16 mouse cellular contexts compared by ENCODE assay signal in the genomic region with DNA sequence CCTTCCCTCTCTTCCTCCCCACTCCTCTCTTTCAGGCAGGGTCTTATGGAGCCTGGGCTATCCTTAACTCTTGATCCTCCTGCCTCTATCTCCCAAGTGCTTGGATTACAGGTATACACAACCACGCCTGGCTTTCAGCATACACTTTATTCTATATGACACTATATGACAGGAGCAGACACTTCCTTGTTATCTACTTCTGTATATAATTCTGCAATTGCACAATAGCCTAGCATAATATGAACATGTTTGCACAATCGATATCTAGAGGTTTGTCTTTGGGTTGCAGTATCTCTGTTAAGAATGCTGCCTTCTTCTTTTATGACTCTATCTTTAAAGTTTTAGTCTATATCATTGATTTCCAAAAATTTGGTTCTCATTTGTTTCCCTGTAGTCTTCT.
"Had no signal": no experiment of that assay in that cellular context is flagged by ENCODE, and none has a peak within 500 bp of the region (broad histone marks: within the 10 kb centered on the region; RNA-seq: fewer than 3 reads in every experiment).

No protein-coding gene starts in this region.

- H3K4me1 ChIP-seq: stomach, embryonic 15.5 days had no signal

- H3K9me3 ChIP-seq: neural tube, embryonic 13.5 days; neural tube, embryonic 15.5 days; stomach, embryonic 15.5 days had no signal

- H3K9ac ChIP-seq: neural tube, embryonic 13.5 days; neural tube, embryonic 15.5 days; stomach, embryonic 15.5 days had no signal

- DNase-seq: retina, postnatal 1 day; right cerebral cortex, adult 18-20 months; right cerebral cortex, postnatal 14 days; right cerebral cortex, postnatal 25 days; right cerebral cortex, postnatal 4 days; spleen, adult 18-20 months; thymus, adult 18-20 months; thymus, adult 2 months; thymus, postnatal 14 days; thymus, postnatal 25 days; thymus, postnatal 36 days; thymus, postnatal 4 days had no signal

- H3K4me3 ChIP-seq: neural tube, embryonic 13.5 days; neural tube, embryonic 15.5 days; stomach, embryonic 15.5 days had no signal

- H3K36me3 ChIP-seq: neural tube, embryonic 13.5 days; neural tube, embryonic 15.5 days; stomach, embryonic 15.5 days had no signal

- H3K27ac ChIP-seq: neural tube, embryonic 13.5 days; neural tube, embryonic 15.5 days; stomach, embryonic 15.5 days; stomach, postnatal 0 days had no signal

- H3K4me2 ChIP-seq: neural tube, embryonic 13.5 days; neural tube, embryonic 15.5 days; stomach, embryonic 15.5 days had no signal

- H3K27me3 ChIP-seq: neural tube, embryonic 13.5 days; neural tube, embryonic 15.5 days; stomach, embryonic 15.5 days had no signal
